Mouse (Mus musculus): ENCODE measurements around the gene Ikzf2. TPM values are rescaled to one million over a fixed set of nuclear protein-coding genes. Genes with fewer than 3 reads are reported as not detected.
A peak's percentile ranks its signal among the peaks of the same experiment; 100 is the strongest.

Gene Ikzf2
- polyA plus RNA-seq, 1 experiment from 2014 or later = 6.4 TPM

- no peaks in the 10 kb centered on the region for H3K36me3 ChIP-seq (replicated peaks)
- H3K27ac ChIP-seq = no peak overlapping the region
- no peaks in the 10 kb centered on the region for H3K4me1 ChIP-seq
- no peaks in the 10 kb centered on the region for H3K9me3 ChIP-seq
- DNase-seq (ENCODE audit: extremely low spot score, low spot score) = no peak
- no peaks in the 10 kb centered on the region for H3K27me3 ChIP-seq (ENCODE audit: poor library complexity, severe bottlenecking)
- WGBS = 89% methylated on average over 4 of the region's 4 CpGs
- no peak overlapping the region for H3K4me3 ChIP-seq
These were observed 137.1 kb downstream of the Ikzf2 start for GRCm38 (mm10) chr1:69549987-69550386.

- Histone ChIP-seq H3K27ac (no peak overlapping the region), H3K27me3 (ENCODE audit: poor library complexity, severe bottlenecking) (no peaks in the 10 kb centered on the region), H3K36me3 (replicated peaks) (no peaks in the 10 kb centered on the region), H3K4me3 (no peak overlapping the region), H3K4me1 (no peaks in the 10 kb centered on the region), H3K9me3 (no peaks in the 10 kb centered on the region)
- WGBS = 98% methylated on average over 1 of the region's 1 CpGs
- no peak for DNase-seq (ENCODE audit: extremely low spot score, low spot score)
These were observed 141.2 kb downstream of the Ikzf2 start for GRCm38 (mm10) chr1:69545885-69546253.

GRCm38 (mm10) chr1:69545217-69545884 is 141.7 kb downstream of the Ikzf2 start:
- no peaks in the 10 kb centered on the region for H3K9me3 ChIP-seq
- H3K27me3 ChIP-seq (ENCODE audit: poor library complexity, severe bottlenecking) = no peaks in the 10 kb centered on the region
- no peaks in the 10 kb centered on the region for H3K36me3 ChIP-seq (replicated peaks)
- DNase-seq (ENCODE audit: extremely low spot score, low spot score) = no peak
- H3K4me3 ChIP-seq = no peak overlapping the region
- 92% methylated on average over 8 of the region's 8 CpGs for WGBS
- no peaks in the 10 kb centered on the region for H3K4me1 ChIP-seq
- no peak overlapping the region for H3K27ac ChIP-seq

- H3K4me1 ChIP-seq = peaks cover under 1% of the 10 kb centered on the region
- no peak overlapping the region for H3K4me3 ChIP-seq
- DNase-seq (ENCODE audit: extremely low spot score, low spot score) = no peak
- peaks cover 2% of the 10 kb centered on the region for H3K36me3 ChIP-seq (replicated peaks)
- H3K27ac ChIP-seq = no peak overlapping the region
- 93% methylated on average over 6 of the region's 6 CpGs for WGBS
- H3K9me3 ChIP-seq = no peaks in the 10 kb centered on the region
- H3K27me3 ChIP-seq (ENCODE audit: poor library complexity, severe bottlenecking) = no peaks in the 10 kb centered on the region
These were observed 143.1 kb downstream of the Ikzf2 start for GRCm38 (mm10) chr1:69543774-69544597.

GRCm38 (mm10) chr1:69542546-69542945 is 144.5 kb downstream of the Ikzf2 start:
- WGBS = 87% methylated on average over 3 of the region's 3 CpGs
- DNase-seq (ENCODE audit: extremely low spot score, low spot score) = no peak
- peaks cover 8% of the 10 kb centered on the region for H3K36me3 ChIP-seq (replicated peaks)
- H3K27ac ChIP-seq = no peak overlapping the region
- no peak overlapping the region for H3K4me3 ChIP-seq
- H3K9me3 ChIP-seq = no peaks in the 10 kb centered on the region
- H3K27me3 ChIP-seq (ENCODE audit: poor library complexity, severe bottlenecking) = no peaks in the 10 kb centered on the region
- H3K4me1 ChIP-seq = peaks cover 10% of the 10 kb centered on the region

- no peak overlapping the region for H3K27ac ChIP-seq
- H3K4me3 ChIP-seq = no peak overlapping the region
- WGBS = 66% methylated on average over 7 of the region's 7 CpGs
- DNase-seq (ENCODE audit: extremely low spot score, low spot score) = peak; percentile 31
- peaks cover 13% of the 10 kb centered on the region for H3K4me1 ChIP-seq
- H3K36me3 ChIP-seq (replicated peaks) = peaks cover 8% of the 10 kb centered on the region
- H3K27me3 ChIP-seq (ENCODE audit: poor library complexity, severe bottlenecking) = no peaks in the 10 kb centered on the region
- no peaks in the 10 kb centered on the region for H3K9me3 ChIP-seq
These were observed 148.4 kb downstream of the Ikzf2 start for GRCm38 (mm10) chr1:69538663-69539062.

- Histone ChIP-seq H3K27ac (no peak overlapping the region), H3K9me3 (no peaks in the 10 kb centered on the region), H3K27me3 (ENCODE audit: poor library complexity, severe bottlenecking) (no peaks in the 10 kb centered on the region), H3K4me1 (peaks cover 13% of the 10 kb centered on the region), H3K4me3 (no peak overlapping the region), H3K36me3 (replicated peaks) (peaks cover 8% of the 10 kb centered on the region)
- no peak for DNase-seq (ENCODE audit: extremely low spot score, low spot score)
- WGBS = 54% methylated on average over 3 of the region's 3 CpGs
These were observed 149.4 kb downstream of the Ikzf2 start for GRCm38 (mm10) chr1:69537619-69538018.

GRCm38 (mm10) chr1:69535507-69535906 is 151.5 kb downstream of the Ikzf2 start:
- 84% methylated on average over 4 of the region's 4 CpGs for WGBS

GRCm38 (mm10) chr1:69533048-69533447 is 154.0 kb downstream of the Ikzf2 start:
- H3K27me3 ChIP-seq (ENCODE audit: poor library complexity, severe bottlenecking) = no peaks in the 10 kb centered on the region
- no peak for DNase-seq (ENCODE audit: extremely low spot score, low spot score)
- no peaks in the 10 kb centered on the region for H3K9me3 ChIP-seq
- 94% methylated on average over 10 of the region's 10 CpGs for WGBS
- no peak overlapping the region for H3K27ac ChIP-seq
- H3K36me3 ChIP-seq (replicated peaks) = no peaks in the 10 kb centered on the region
- H3K4me1 ChIP-seq = peaks cover 4% of the 10 kb centered on the region; the same call in 1 of the 2 replicates
- no peak overlapping the region for H3K4me3 ChIP-seq

More at GRCm38 (mm10) chr1:69535507-69535906, 151.5 kb downstream of the Ikzf2 start:
- DNase-seq (ENCODE audit: extremely low spot score, low spot score) = no peak
- peaks cover 8% of the 10 kb centered on the region for H3K36me3 ChIP-seq (replicated peaks)
- no peaks in the 10 kb centered on the region for H3K9me3 ChIP-seq
- peaks cover 13% of the 10 kb centered on the region for H3K4me1 ChIP-seq
- H3K27ac ChIP-seq = no peak overlapping the region
- no peaks in the 10 kb centered on the region for H3K27me3 ChIP-seq (ENCODE audit: poor library complexity, severe bottlenecking)
- H3K4me3 ChIP-seq = no peak overlapping the region

- Histone ChIP-seq H3K4me3 (no peak overlapping the region), H3K9me3 (no peaks in the 10 kb centered on the region), H3K27ac (no peak overlapping the region), H3K4me1 (no peaks in the 10 kb centered on the region), H3K27me3 (ENCODE audit: poor library complexity, severe bottlenecking) (no peaks in the 10 kb centered on the region), H3K36me3 (replicated peaks) (no peaks in the 10 kb centered on the region)
- no peak for DNase-seq (ENCODE audit: extremely low spot score, low spot score)
- 92% methylated on average over 4 of the region's 4 CpGs for WGBS
These were observed 158.3 kb downstream of the Ikzf2 start for GRCm38 (mm10) chr1:69528696-69529095.

GRCm38 (mm10) chr1:69521656-69522055 is 165.4 kb downstream of the Ikzf2 start:
- WGBS = 98% methylated on average over 2 of the region's 2 CpGs
- H3K27ac ChIP-seq = no peak overlapping the region
- H3K4me3 ChIP-seq = no peak overlapping the region
- H3K9me3 ChIP-seq = no peaks in the 10 kb centered on the region
- no peaks in the 10 kb centered on the region for H3K4me1 ChIP-seq
- no peak for DNase-seq (ENCODE audit: extremely low spot score, low spot score)
- H3K27me3 ChIP-seq (ENCODE audit: poor library complexity, severe bottlenecking) = no peaks in the 10 kb centered on the region
- no peaks in the 10 kb centered on the region for H3K36me3 ChIP-seq (replicated peaks)

- Histone ChIP-seq H3K4me1 (no peaks in the 10 kb centered on the region), H3K4me3 (no peak overlapping the region), H3K27ac (no peak overlapping the region), H3K9me3 (no peaks in the 10 kb centered on the region), H3K27me3 (ENCODE audit: poor library complexity, severe bottlenecking) (no peaks in the 10 kb centered on the region), H3K36me3 (replicated peaks) (no peaks in the 10 kb centered on the region)
- 92% methylated on average over 4 of the region's 4 CpGs for WGBS
- no peak for DNase-seq (ENCODE audit: extremely low spot score, low spot score)
These were observed 167.7 kb downstream of the Ikzf2 start for GRCm38 (mm10) chr1:69519356-69519755.

GRCm38 (mm10) chr1:69518012-69518411 is 169.0 kb downstream of the Ikzf2 start:
- WGBS = 87% methylated on average over 4 of the region's 4 CpGs
- H3K36me3 ChIP-seq (replicated peaks) = no peaks in the 10 kb centered on the region
- H3K27me3 ChIP-seq (ENCODE audit: poor library complexity, severe bottlenecking) = no peaks in the 10 kb centered on the region; the same call in 1 of the 2 replicates
- H3K27ac ChIP-seq = no peak overlapping the region
- H3K4me1 ChIP-seq = peaks cover 10% of the 10 kb centered on the region
- H3K9me3 ChIP-seq = no peaks in the 10 kb centered on the region
- H3K4me3 ChIP-seq = no peak overlapping the region
- no peak for DNase-seq (ENCODE audit: extremely low spot score, low spot score)

Data from forebrain, embryonic 10.5 days (tissue).